Mouse (Mus musculus): ENCODE results near the gene Cacng2. TPM values are rescaled to one million over a fixed set of nuclear protein-coding genes. Genes with fewer than 3 reads are reported as not detected.
A peak's percentile ranks its signal among the peaks of the same experiment; 100 is the strongest.

Gene Cacng2
- polyA plus RNA-seq, 1 experiment = not detected

DNA sequence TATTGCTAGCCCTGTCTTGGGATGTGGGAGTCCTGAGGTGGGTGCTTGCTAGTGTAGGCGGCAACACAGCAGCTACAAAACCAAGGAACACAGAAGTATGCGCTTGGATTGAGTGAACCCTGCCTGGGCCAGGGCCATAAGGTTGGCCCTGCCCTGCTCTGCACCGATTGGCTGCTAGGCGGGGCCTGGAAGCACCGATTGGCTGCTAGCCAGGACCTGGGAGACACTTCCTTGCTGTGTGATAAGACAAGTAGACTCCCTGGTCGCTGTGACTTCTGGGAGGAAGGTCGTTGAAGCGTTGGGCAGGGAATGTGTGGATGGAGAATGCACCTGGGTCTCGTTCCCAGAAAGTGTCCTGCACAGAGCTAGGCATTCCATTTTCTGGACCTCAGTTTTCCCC is 115.9 kb downstream of the Cacng2 start:
- 61% methylated on average over 9 of the region's 9 CpGs for WGBS
- no peak overlapping the region for H3K4me3 ChIP-seq (ENCODE audit: insufficient read depth, low read depth, low read length)

DNA sequence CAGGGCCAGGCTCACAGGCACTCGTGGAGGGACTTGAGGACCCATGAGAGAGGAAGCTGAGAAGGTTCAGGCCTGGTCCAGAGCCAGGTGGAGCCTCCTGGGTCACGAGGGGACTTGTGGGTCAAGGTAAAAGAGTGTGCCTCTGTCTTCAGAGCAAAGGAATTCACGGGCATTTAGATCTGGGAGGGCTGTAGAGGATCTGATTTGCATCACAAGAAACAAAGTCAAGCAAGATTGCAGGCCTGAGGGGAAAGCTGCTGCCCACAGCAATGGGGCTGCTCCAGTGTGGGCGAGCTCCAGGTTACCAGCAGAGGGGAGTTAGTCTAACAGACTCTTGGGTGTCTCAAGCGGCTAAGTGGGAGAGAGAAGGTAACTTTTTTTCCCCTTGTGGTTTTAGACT is 118.4 kb downstream of the Cacng2 start:
- H3K27ac ChIP-seq (ENCODE audit: insufficient read depth, low read depth, low read length) = no peak overlapping the region
- WGBS = 45% methylated on average over 5 of the region's 5 CpGs
- peaks cover 15% of the 10 kb centered on the region for H3K4me1 ChIP-seq (ENCODE audit: control insufficient read depth, insufficient read depth, low read length)
- H3K4me3 ChIP-seq (ENCODE audit: insufficient read depth, low read depth, low read length) = no peak overlapping the region
- no peak for TF ChIP-seq POLR2A (IDR thresholded peaks at IDR 0.05; ENCODE audit: insufficient read depth, low read depth, low read length)
- no peak for TF ChIP-seq CTCF (IDR thresholded peaks at IDR 0.05; ENCODE audit: insufficient read depth, low read depth, low read length)

More for the DNA sequence above, 115.9 kb downstream of the Cacng2 start:
- H3K27ac ChIP-seq (ENCODE audit: insufficient read depth, low read depth, low read length) = no peak overlapping the region
- peaks cover 15% of the 10 kb centered on the region for H3K4me1 ChIP-seq (ENCODE audit: control insufficient read depth, insufficient read depth, low read length)
- TF ChIP-seq POLR2A (IDR thresholded peaks at IDR 0.05; ENCODE audit: insufficient read depth, low read depth, low read length) (no peak), CTCF (IDR thresholded peaks at IDR 0.05; ENCODE audit: insufficient read depth, low read depth, low read length) (no peak)

DNA sequence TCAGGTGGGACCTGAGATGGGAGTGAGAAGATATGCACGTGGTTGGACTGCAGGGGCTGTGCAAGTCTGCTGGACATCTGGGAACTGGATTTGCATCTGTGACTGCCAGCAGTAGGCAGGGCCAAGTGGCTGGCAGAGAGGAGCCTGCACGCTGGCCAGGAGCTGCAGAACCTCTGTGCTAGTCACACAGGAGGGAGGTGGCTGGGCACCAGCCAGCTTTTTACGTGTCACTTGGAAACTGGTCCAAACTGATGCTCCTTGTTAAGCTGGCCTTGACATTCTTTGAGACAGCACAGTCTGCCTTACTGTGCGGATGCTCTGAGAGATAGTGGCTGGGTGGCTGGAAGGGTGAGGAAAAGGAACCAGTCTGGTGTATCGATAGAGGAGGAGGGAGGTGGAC is 131.3 kb downstream of the Cacng2 start:
- peaks cover 9% of the 10 kb centered on the region for H3K4me1 ChIP-seq (ENCODE audit: control insufficient read depth, insufficient read depth, low read length)
- H3K4me3 ChIP-seq (ENCODE audit: insufficient read depth, low read depth, low read length) = no peak overlapping the region
- WGBS = 56% methylated on average over 5 of the region's 5 CpGs
- no peak overlapping the region for H3K27ac ChIP-seq (ENCODE audit: insufficient read depth, low read depth, low read length)
- TF ChIP-seq POLR2A (IDR thresholded peaks at IDR 0.05; ENCODE audit: insufficient read depth, low read depth, low read length) (no peak), CTCF (IDR thresholded peaks at IDR 0.05; ENCODE audit: insufficient read depth, low read depth, low read length) (no peak)

DNA sequence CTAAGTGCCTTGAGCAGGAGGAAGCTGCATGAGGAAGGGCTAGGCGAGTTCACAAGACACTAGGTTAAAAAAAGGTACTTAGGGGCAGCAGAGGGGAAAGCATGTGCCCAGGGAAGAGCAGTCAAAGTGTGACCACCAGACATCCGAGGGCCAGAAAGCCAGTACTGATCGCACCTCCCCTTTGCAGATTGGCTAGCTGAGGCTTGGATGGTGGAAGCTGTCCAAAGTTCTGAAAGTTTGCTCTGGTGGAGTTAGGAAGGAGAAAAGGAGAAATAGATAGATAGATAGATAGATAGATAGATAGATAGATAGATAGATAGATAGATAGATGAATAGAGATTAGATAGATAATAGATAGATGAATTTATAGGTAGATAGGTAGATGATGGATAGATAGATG is 136.4 kb downstream of the Cacng2 start:
- H3K4me3 ChIP-seq (ENCODE audit: insufficient read depth, low read depth, low read length) = no peak overlapping the region
- TF ChIP-seq POLR2A (IDR thresholded peaks at IDR 0.05; ENCODE audit: insufficient read depth, low read depth, low read length) (no peak), CTCF (IDR thresholded peaks at IDR 0.05; ENCODE audit: insufficient read depth, low read depth, low read length) (no peak)
- WGBS = 56% methylated on average over 3 of the region's 3 CpGs
- no peak overlapping the region for H3K27ac ChIP-seq (ENCODE audit: insufficient read depth, low read depth, low read length)
- H3K4me1 ChIP-seq (ENCODE audit: control insufficient read depth, insufficient read depth, low read length) = peaks cover 14% of the 10 kb centered on the region

DNA sequence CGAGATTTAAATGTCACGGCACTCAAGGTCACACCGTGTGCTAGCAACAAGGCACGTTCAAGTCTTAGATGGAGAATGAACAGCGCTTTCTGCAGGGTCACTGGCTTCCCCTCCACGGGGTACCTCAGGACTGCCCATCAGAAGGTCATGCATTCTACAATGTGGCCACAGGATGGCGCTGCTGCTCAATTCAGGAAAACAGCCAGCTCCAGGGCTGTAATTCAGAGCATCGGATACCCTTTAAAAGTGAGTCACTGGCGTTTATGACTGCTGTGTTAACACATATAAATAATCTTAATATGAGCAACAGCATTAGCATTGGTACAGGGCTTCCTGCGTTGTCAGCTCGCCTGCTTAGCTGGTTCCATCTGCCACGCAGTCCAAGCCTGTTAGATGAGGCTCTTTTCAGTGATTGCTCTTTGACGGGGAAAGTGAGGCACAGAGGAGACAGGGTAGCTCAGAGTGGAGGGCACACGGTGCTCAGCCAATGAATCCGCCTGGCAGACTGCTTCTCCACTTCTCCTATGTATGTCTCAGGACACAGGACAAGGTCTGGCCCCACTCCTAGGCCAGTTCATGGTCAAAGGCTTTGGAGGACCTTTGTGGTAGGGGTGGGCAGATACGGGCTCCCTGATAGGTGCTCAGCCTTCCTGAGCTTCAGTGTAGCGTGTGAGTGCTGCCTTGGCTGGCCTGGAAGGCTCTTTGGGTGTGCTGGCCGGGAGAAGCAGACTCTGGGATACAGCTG is 137.5 kb downstream of the Cacng2 start:
- TF ChIP-seq CTCF (IDR thresholded peaks at IDR 0.05; ENCODE audit: insufficient read depth, low read depth, low read length) (peak; percentile 64), POLR2A (IDR thresholded peaks at IDR 0.05; ENCODE audit: insufficient read depth, low read depth, low read length) (no peak)
- WGBS = 21% methylated on average over 18 of the region's 18 CpGs
- Histone ChIP-seq H3K4me3 (ENCODE audit: insufficient read depth, low read depth, low read length) (no peak overlapping the region), H3K27ac (ENCODE audit: insufficient read depth, low read depth, low read length) (no peak overlapping the region), H3K4me1 (ENCODE audit: control insufficient read depth, insufficient read depth, low read length) (peaks cover 14% of the 10 kb centered on the region)

DNA sequence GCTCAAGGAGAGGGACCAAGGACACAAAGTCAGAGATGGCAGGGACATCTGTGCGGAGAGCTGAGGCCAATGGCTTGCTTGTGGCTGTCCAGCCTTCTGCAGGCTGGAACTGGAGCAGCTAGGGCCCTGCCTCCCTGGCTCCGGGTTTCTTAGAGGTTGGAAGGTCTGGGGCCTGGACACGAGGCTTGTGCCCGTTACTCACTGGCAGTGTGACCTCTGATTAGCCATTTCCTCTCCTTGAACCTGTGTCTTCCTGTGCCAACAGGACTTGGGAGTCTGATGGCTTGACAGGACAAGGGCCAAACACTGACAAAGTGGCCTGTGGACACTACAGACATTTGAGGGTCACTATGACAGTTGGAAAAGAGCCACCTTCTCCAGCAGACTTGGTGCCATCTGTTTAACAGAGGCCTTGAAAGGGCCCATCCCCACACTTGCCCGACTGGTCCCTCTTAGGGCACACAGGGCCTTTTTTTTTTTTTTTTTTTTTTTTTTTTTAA is 138.6 kb downstream of the Cacng2 start:
- H3K27ac ChIP-seq (ENCODE audit: insufficient read depth, low read depth, low read length) = no peak overlapping the region
- WGBS = 66% methylated on average over 5 of the region's 5 CpGs
- H3K4me1 ChIP-seq (ENCODE audit: control insufficient read depth, insufficient read depth, low read length) = peaks cover 14% of the 10 kb centered on the region
- TF ChIP-seq POLR2A (IDR thresholded peaks at IDR 0.05; ENCODE audit: insufficient read depth, low read depth, low read length) (no peak), CTCF (IDR thresholded peaks at IDR 0.05; ENCODE audit: insufficient read depth, low read depth, low read length) (no peak)
- H3K4me3 ChIP-seq (ENCODE audit: insufficient read depth, low read depth, low read length) = no peak overlapping the region

DNA sequence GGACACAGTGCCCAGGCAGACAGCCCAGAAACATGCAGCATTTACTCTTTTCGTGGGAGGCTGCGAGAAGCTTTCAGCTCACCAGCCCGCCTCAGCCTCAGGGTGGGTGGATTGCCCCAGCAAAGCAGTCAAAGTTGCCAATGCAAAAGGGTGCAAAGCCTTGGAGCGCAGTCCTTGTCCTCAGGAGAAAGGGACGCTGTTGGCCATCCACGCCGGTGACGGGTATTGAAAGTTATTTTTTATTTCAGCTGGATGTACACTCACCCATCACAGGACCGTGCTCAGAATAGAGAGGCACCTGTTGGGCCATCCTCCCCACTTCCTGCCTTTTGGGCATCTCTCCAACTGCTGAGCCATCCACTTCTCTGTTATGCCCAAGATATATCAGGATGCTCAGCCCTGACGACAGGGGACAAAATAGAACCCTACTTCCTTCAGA is 140.4 kb downstream of the Cacng2 start:
- TF ChIP-seq POLR2A (IDR thresholded peaks at IDR 0.05; ENCODE audit: insufficient read depth, low read depth, low read length) (no peak), CTCF (IDR thresholded peaks at IDR 0.05; ENCODE audit: insufficient read depth, low read depth, low read length) (no peak)
- no peak overlapping the region for H3K27ac ChIP-seq (ENCODE audit: insufficient read depth, low read depth, low read length)
- peaks cover 11% of the 10 kb centered on the region for H3K4me1 ChIP-seq (ENCODE audit: control insufficient read depth, insufficient read depth, low read length)
- no peak overlapping the region for H3K4me3 ChIP-seq (ENCODE audit: insufficient read depth, low read depth, low read length)
- 71% methylated on average over 10 of the region's 10 CpGs for WGBS

DNA sequence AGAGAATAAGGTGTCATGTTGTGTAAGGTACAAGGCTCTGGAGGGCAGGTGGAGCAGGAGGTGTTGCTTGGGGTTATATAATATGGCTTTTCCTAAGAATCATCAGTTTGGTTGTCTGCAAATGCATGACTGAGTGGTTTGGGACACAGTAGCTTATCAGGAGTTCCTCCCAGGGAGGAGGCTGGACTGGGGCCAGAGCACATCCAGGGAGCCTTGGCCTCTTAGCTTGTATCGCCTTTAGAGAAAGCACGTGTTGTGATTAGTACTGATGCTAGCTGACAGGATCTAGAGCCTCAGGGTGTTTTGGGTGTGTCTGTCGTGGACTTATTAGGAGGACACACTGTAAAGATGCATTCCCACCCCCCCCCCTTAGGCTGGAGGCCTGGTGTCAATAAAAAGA is 142.2 kb downstream of the Cacng2 start:
- H3K4me1 ChIP-seq (ENCODE audit: control insufficient read depth, insufficient read depth, low read length) = peaks cover 4% of the 10 kb centered on the region
- no peak overlapping the region for H3K27ac ChIP-seq (ENCODE audit: insufficient read depth, low read depth, low read length)
- WGBS = 56% methylated on average over 3 of the region's 3 CpGs
- TF ChIP-seq POLR2A (IDR thresholded peaks at IDR 0.05; ENCODE audit: insufficient read depth, low read depth, low read length) (no peak), CTCF (IDR thresholded peaks at IDR 0.05; ENCODE audit: insufficient read depth, low read depth, low read length) (no peak)
- H3K4me3 ChIP-seq (ENCODE audit: insufficient read depth, low read depth, low read length) = no peak overlapping the region

DNA sequence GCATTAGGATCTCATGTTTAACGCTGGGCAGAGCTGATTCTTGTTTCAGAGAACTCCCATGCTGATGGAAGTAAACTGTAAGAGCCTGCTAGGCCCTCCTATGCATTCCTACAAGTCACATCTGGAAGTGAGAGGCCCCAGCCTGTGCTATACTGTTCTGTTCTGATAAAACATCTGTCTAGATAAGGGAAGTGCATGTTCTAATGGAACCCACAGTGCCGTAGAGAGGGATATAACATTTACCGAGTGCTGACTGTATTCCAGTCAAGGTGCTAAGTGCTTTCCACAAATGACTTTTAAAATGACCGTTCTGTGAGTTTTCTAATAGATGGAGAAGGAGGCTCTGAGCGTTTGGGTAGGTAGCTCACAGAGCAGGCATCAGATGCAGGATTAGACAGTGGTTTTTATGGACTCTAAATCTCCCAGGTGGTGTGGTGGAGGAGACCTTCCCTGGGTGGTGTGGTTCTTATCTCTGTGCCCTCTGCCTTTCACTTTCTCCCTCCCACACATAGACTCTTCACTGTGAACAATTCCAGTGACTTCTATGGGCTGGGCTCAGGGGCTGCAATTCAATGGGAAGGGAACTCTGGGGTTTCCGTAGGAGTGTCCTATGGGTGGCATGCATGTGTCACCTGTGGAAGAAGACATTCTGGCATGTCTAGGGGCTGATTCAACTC is 145.5 kb downstream of the Cacng2 start:
- Histone ChIP-seq H3K4me1 (ENCODE audit: control insufficient read depth, insufficient read depth, low read length) (peaks cover 6% of the 10 kb centered on the region), H3K4me3 (ENCODE audit: insufficient read depth, low read depth, low read length) (no peak overlapping the region), H3K27ac (ENCODE audit: insufficient read depth, low read depth, low read length) (no peak overlapping the region)
- TF ChIP-seq POLR2A (IDR thresholded peaks at IDR 0.05; ENCODE audit: insufficient read depth, low read depth, low read length) (no peak), CTCF (IDR thresholded peaks at IDR 0.05; ENCODE audit: insufficient read depth, low read depth, low read length) (no peak)
- 76% methylated on average over 6 of the region's 6 CpGs for WGBS
